30 mouse cellular contexts compared by ENCODE assay signal in the genomic region with DNA sequence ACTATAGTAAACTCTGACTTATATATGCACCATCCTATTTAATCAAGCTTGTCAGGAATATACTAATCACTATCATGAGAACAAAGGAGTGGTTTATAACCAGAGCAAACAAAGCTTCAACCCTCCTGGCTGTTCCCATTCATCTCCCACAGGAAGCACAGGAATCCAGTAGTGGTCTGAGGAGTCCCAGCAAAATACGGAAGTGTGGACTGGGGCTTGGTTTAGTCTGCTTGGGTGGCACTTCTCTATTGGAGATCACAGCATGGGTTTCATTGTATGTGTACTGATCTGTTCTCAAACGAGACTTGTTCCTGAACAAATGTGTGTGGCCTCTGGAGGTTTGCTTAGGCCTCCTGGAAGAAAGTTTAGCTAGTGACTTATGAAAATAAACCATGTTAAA. TPM values are rescaled to one million over a fixed set of nuclear protein-coding genes. Genes with fewer than 3 reads are reported as not detected.
DNase-seq lines count a peak whose midpoint lies in the region; ATAC-seq and TF ChIP-seq lines count a peak whose summit lies in the region.
"Had no signal": no experiment of that assay in that cellular context is flagged by ENCODE, and none has a peak within 500 bp of the region (broad histone marks: within the 10 kb centered on the region; RNA-seq: fewer than 3 reads in every experiment).

No protein-coding gene starts in this region.

- TF ChIP-seq CTCF in lung, embryonic 14.5 days (IDR thresholded peaks at IDR 0.05; ENCODE audit: low read depth): no peak
- TF ChIP-seq CTCF in MEL (IDR thresholded peaks at IDR 0.05 in 2 of 3, conservative IDR thresholded peaks at IDR 0.05 in 1 of 3; ENCODE audit: control insufficient read depth in 1 of 3, insufficient read depth in 1 of 3, low read depth in 2 of 3, low read length in 3 of 3, poor library complexity in 1 of 3, severe bottlenecking in 1 of 3): no peak

- H3K79me2 ChIP-seq in MEL (ENCODE audit: control insufficient read depth, insufficient read depth, low read length, poor library complexity): no peaks in the 10 kb centered on the region

- H3K36me3 ChIP-seq in lung, embryonic 14.5 days (ENCODE audit: insufficient read depth): no peaks in the 10 kb centered on the region
- no peaks in the 10 kb centered on the region for H3K36me3 ChIP-seq in MEL (ENCODE audit: control insufficient read depth in 1 of 2, insufficient read depth in 2 of 2, low read length in 2 of 2)
- H3K36me3 ChIP-seq: embryonic facial prominence, embryonic 12.5 days; heart, embryonic 12.5 days; limb, embryonic 13.5 days; midbrain, embryonic 15.5 days; neural tube, embryonic 15.5 days had no signal

- H3K27me3 ChIP-seq in lung, embryonic 14.5 days (ENCODE audit: insufficient read depth, low read length): no peaks in the 10 kb centered on the region
- no peaks in the 10 kb centered on the region for H3K27me3 ChIP-seq in MEL (ENCODE audit: control insufficient read depth in 1 of 2, insufficient read depth in 2 of 2, low read length in 2 of 2)
- H3K27me3 ChIP-seq: embryonic facial prominence, embryonic 12.5 days; heart, embryonic 12.5 days; limb, embryonic 13.5 days; megakaryocyte, embryonic 14.5 days; midbrain, embryonic 15.5 days; neural tube, embryonic 15.5 days had no signal

- peak; percentile 27 for DNase-seq in lung, embryonic 14.5 days
- DNase-seq in lung, postnatal 36 days: no peak
- DNase-seq in MEL (ENCODE audit: low read depth, low spot score): peak; percentile 10
- DNase-seq in c-Kit-positive CD71-negative TER-119-negative erythroid progenitor cells, embryonic 14.5 days (ENCODE audit: low read depth): peak; percentile 7
- no peak for DNase-seq in cerebellum, adult 11 months
- DNase-seq: adrenal gland, adult 8-10 months; cerebellum, adult 2 months; cerebellum, postnatal 14 days; embryo, embryonic 11 days; gastrocnemius, postnatal 14 days; heart, adult 18-20 months; heart, postnatal 4 days; kidney, postnatal 25 days; right cerebral cortex, adult 18-20 months; spleen, adult 18-20 months; thymus, postnatal 36 days had no signal

- no peak overlapping the region for H3K4me2 ChIP-seq in lung, embryonic 14.5 days
- H3K4me2 ChIP-seq: embryonic facial prominence, embryonic 12.5 days; heart, embryonic 12.5 days; hindbrain, embryonic 14.5 days; limb, embryonic 13.5 days; liver, embryonic 11.5 days; midbrain, embryonic 15.5 days; neural tube, embryonic 15.5 days had no signal

- TF ChIP-seq RAD21 in MEL (IDR thresholded peaks at IDR 0.05; ENCODE audit: low read depth, low read length): no peak

- TF ChIP-seq EP300 in MEL (IDR thresholded peaks at IDR 0.05; ENCODE audit: low read depth in 1 of 2, low read length in 2 of 2): no peak

- H3K4me3 ChIP-seq in lung, embryonic 14.5 days (ENCODE audit: low read depth, low read length): no peak overlapping the region
- H3K4me3 ChIP-seq in MEL (ENCODE audit: control insufficient read depth in 1 of 2, insufficient read depth in 1 of 2, low read depth in 2 of 2, low read length in 2 of 2): no peak overlapping the region
- H3K4me3 ChIP-seq: embryonic facial prominence, embryonic 12.5 days; heart, embryonic 12.5 days; left cerebral cortex, adult 2 months; limb, embryonic 13.5 days; megakaryocyte, embryonic 14.5 days; midbrain, embryonic 15.5 days; neural tube, embryonic 15.5 days had no signal

- no peaks in the 10 kb centered on the region for H3K4me1 ChIP-seq in lung, embryonic 14.5 days (ENCODE audit: insufficient read depth)
- H3K4me1 ChIP-seq in MEL (ENCODE audit: control insufficient read depth in 1 of 2, insufficient read depth in 2 of 2, low read length in 2 of 2): no peaks in the 10 kb centered on the region
- H3K4me1 ChIP-seq: embryonic facial prominence, embryonic 12.5 days; midbrain, embryonic 15.5 days; neural tube, embryonic 15.5 days had no signal

- no peak overlapping the region for H3K27ac ChIP-seq in lung, embryonic 14.5 days (ENCODE audit: low read depth)
- no peak overlapping the region for H3K27ac ChIP-seq in MEL (ENCODE audit: control insufficient read depth, low read depth, low read length)
- H3K27ac ChIP-seq: embryonic facial prominence, embryonic 12.5 days; hindbrain, embryonic 14.5 days; left cerebral cortex, adult 2 months; limb, embryonic 13.5 days; midbrain, embryonic 15.5 days; neural tube, embryonic 15.5 days had no signal

- no peak overlapping the region for H3K9ac ChIP-seq in lung, embryonic 14.5 days
- no peak overlapping the region for H3K9ac ChIP-seq in MEL (ENCODE audit: control insufficient read depth, low read depth, low read length, poor library complexity, severe bottlenecking)
- H3K9ac ChIP-seq: embryonic facial prominence, embryonic 12.5 days; heart, embryonic 12.5 days; hindbrain, embryonic 14.5 days; limb, embryonic 13.5 days; midbrain, embryonic 15.5 days; neural tube, embryonic 15.5 days had no signal

- 19% methylated on average over 2 of the region's 2 CpGs for WGBS in lung, embryonic 14.5 days

- ATAC-seq in lung, embryonic 14.5 days (ENCODE audit: insufficient read depth): no peak
- ATAC-seq in megakaryocyte progenitor cell, adult 5-6 weeks (replicated peaks; ENCODE audit: poor library complexity): peak; percentile 86
- no peak for ATAC-seq in cerebellum, adult (ENCODE audit: insufficient number of reproducible peaks, low FRiP score, low TSS enrichment)
- ATAC-seq: CD4-positive, CD25-positive, alpha-beta regulatory T cell, adult 4 months; forebrain, embryonic 14.5 days; intestine, postnatal 0 days; midbrain, embryonic 15.5 days had no signal

- H3K9me3 ChIP-seq in lung, embryonic 14.5 days (ENCODE audit: low read depth, low read length): no peaks in the 10 kb centered on the region
- no peaks in the 10 kb centered on the region for H3K9me3 ChIP-seq in MEL (replicated peaks; ENCODE audit: insufficient read depth, low read length)
- H3K9me3 ChIP-seq: embryonic facial prominence, embryonic 12.5 days; heart, embryonic 12.5 days; limb, embryonic 13.5 days; megakaryocyte, embryonic 14.5 days; midbrain, embryonic 15.5 days; neural tube, embryonic 15.5 days had no signal

- TF ChIP-seq POLR2A in MEL (IDR thresholded peaks at IDR 0.05; ENCODE audit: control insufficient read depth in 1 of 2, insufficient read depth in 1 of 2, low read depth in 1 of 2, low read length in 2 of 2, poor library complexity in 1 of 2): no peak

TF ChIP-seq in MEL, 35 proteins besides CTCF, POLR2A, EP300 and RAD21:
- TF ChIP-seq POLR2AphosphoS5 (IDR thresholded peaks at IDR 0.05; ENCODE audit: borderline replicate concordance, low read depth, low read length): no peak
- TF ChIP-seq ZC3H11A (IDR thresholded peaks at IDR 0.05; ENCODE audit: low read depth, low read length): no peak
- no peak for TF ChIP-seq HCFC1 (IDR thresholded peaks at IDR 0.05; ENCODE audit: low read depth, low read length)
- TF ChIP-seq JUND (IDR thresholded peaks at IDR 0.05; ENCODE audit: low read depth, low read length): no peak

RNA-seq across cellular contexts. Expression of a gene that starts 14.2 kb away (rescaled TPM):
- polyA plus RNA-seq in lung, embryonic 14.5 days (2014; fragmentation: Nextera tagmentation; extraction: Ambion mirVana): 0.66 and 0.74 TPM in 2 replicates
- total RNA-seq in MEL (2012; rRNA removed): 0.04 and 0.07 TPM in 2 replicates
- polyA plus RNA-seq in MEL (2012; ENCODE audit: insufficient read depth in 1 of 2, insufficient read length in 2 of 2, low read depth in 1 of 2, low replicate concordance in 2 of 2, missing spikeins in 1 of 2): under 1 TPM in 1 of 2 experiments, not detected in 1; 0.08 TPM
- total RNA-seq in megakaryocyte progenitor cell, adult 5-6 weeks (2015): not detected in 2 replicates
- total RNA-seq in megakaryocyte progenitor cell, adult 5-6 weeks (2017): 0.10 and 0.17 TPM in 2 replicates

RNA-seq across cellular contexts. Expression of a gene that starts 25.5 kb away (rescaled TPM):
- polyA plus RNA-seq in lung, embryonic 14.5 days (2014; fragmentation: Nextera tagmentation; extraction: Ambion mirVana): 12.8 and 15.0 TPM in 2 replicates
- not detected in 2 replicates for total RNA-seq in MEL (2012; rRNA removed)
- under 1 TPM in 1 of 2 experiments, not detected in 1; 0.04 TPM for polyA plus RNA-seq in MEL (2012; ENCODE audit: insufficient read depth in 1 of 2, insufficient read length in 2 of 2, low read depth in 1 of 2, low replicate concordance in 2 of 2, missing spikeins in 1 of 2)
- total RNA-seq in megakaryocyte progenitor cell, adult 5-6 weeks (2015): not detected in 2 replicates
- not detected in 2 replicates for total RNA-seq in megakaryocyte progenitor cell, adult 5-6 weeks (2017)
- polyA plus RNA-seq: CD4-positive, CD25-positive, alpha-beta regulatory T cell, adult 4 months had no signal

RNA-seq across cellular contexts. Expression of a gene that starts 25.6 kb away (rescaled TPM):
- 1.3 and 1.4 TPM in 2 replicates for polyA plus RNA-seq in lung, embryonic 14.5 days (2014; fragmentation: Nextera tagmentation; extraction: Ambion mirVana)
- total RNA-seq in MEL (2012; rRNA removed): 0.26 and 0.31 TPM in 2 replicates
- polyA plus RNA-seq in MEL (2012; ENCODE audit: insufficient read depth in 1 of 2, insufficient read length in 2 of 2, low read depth in 1 of 2, low replicate concordance in 2 of 2, missing spikeins in 1 of 2): under 1 TPM in 1 of 2 experiments, not detected in 1; 0.68 TPM
- total RNA-seq in megakaryocyte progenitor cell, adult 5-6 weeks (2015): 1.3 and 1.7 TPM in 2 replicates
- total RNA-seq in megakaryocyte progenitor cell, adult 5-6 weeks (2017): 1.9 and 3.1 TPM in 2 replicates

Comparison
In these comparisons a context has a peak if more than half of its experiments do, and no peak if none do; other contexts are left out.
1. DNase-seq: peak in lung, embryonic 14.5 days (single experiment), MEL (single experiment) and c-Kit-positive CD71-negative TER-119-negative erythroid progenitor cells, embryonic 14.5 days (single experiment); none in lung, postnatal 36 days (single experiment) and cerebellum, adult 11 months (single experiment).